Mouse (Mus musculus): ENCODE data around the gene Sirt6. TPM values are rescaled to one million over a fixed set of nuclear protein-coding genes. Genes with fewer than 3 reads are reported as not detected.
"Not testable (repeated sequence)": the region's sequence is repeated elsewhere in the genome, so short reads cannot be mapped to it uniquely, and the experiment has no call there.

Sirt6 gene
- polyA plus RNA-seq, 1 experiment from 2014 or later = 43.4 TPM

DNA sequence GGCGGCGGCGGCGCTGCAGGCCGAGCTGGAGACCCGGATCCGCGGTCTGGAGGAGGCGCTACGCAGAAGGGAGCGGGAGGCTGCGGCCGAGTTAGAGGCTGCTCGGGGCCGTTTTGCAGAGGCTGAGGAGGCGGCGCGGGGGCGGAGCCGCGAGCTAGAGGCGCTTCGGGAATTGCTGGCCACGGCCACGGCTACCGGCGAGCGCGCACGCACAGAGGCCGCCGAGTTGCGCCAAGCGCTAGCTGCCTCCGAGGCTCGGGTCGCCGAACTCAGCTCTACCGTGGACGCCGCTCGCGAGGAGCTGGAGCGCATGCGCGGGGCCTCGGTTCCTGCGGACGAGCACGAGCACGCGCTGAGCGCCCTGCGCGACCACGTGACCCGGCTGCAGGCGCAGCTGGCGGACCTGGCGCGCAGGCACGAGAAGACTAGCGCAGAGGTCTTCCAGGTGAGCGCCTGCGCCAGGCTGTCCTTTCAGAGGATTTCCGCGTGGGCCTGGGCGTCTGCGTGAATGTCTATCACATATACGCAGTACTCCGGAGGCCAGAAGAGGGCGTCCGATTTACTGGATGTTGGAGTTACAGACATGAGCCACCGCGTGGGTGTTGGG is 16.0 kb upstream of the Sirt6 start:
- Histone ChIP-seq H3K9me3 (ENCODE audit: control insufficient read depth, low read depth, low read length) (no peaks in the 10 kb centered on the region), H3K4me1 (ENCODE audit: control insufficient read depth, insufficient read depth, low read length) (peaks cover 10% of the 10 kb centered on the region), H3K36me3 (ENCODE audit: control insufficient read depth, insufficient read depth, low read length) (no peaks in the 10 kb centered on the region), H3K9ac (replicated peaks; ENCODE audit: low read depth, low read length) (peak overlapping the region; percentile 92), H3K27ac (ENCODE audit: low read length) (peak overlapping the region; percentile 97), H3K27me3 (ENCODE audit: control insufficient read depth, insufficient read depth, low read length) (no peaks in the 10 kb centered on the region), H3K4me3 (ENCODE audit: low read depth, low read length) (peak overlapping the region; percentile 73), H3K4me2 (replicated peaks; ENCODE audit: low read depth, low read length) (peak overlapping the region; percentile 92)
- under 1% methylated on average over 70 of the region's 75 CpGs for WGBS
- ATAC-seq (ENCODE audit: insufficient number of reproducible peaks, insufficient read depth, low FRiP score, low read depth) = peak; percentile 89

GRCm38 (mm10) chr10:81642648-81643448 is 15.3 kb upstream of the Sirt6 start:
- Histone ChIP-seq H3K9me3 (ENCODE audit: control insufficient read depth, low read depth, low read length) (no peaks in the 10 kb centered on the region), H3K27ac (ENCODE audit: low read length) (peak overlapping the region; percentile 97), H3K4me2 (replicated peaks; ENCODE audit: low read depth, low read length) (peak overlapping the region; percentile 92), H3K4me1 (ENCODE audit: control insufficient read depth, insufficient read depth, low read length) (peaks cover 10% of the 10 kb centered on the region), H3K27me3 (ENCODE audit: control insufficient read depth, insufficient read depth, low read length) (no peaks in the 10 kb centered on the region), H3K4me3 (ENCODE audit: low read depth, low read length) (peak overlapping the region; percentile 73), H3K36me3 (ENCODE audit: control insufficient read depth, insufficient read depth, low read length) (no peaks in the 10 kb centered on the region), H3K9ac (replicated peaks; ENCODE audit: low read depth, low read length) (peak overlapping the region; percentile 92)
- 15% methylated on average over 24 of the region's 24 CpGs for WGBS
- peak; percentile 28 for ATAC-seq (ENCODE audit: insufficient number of reproducible peaks, insufficient read depth, low FRiP score, low read depth)

DNA sequence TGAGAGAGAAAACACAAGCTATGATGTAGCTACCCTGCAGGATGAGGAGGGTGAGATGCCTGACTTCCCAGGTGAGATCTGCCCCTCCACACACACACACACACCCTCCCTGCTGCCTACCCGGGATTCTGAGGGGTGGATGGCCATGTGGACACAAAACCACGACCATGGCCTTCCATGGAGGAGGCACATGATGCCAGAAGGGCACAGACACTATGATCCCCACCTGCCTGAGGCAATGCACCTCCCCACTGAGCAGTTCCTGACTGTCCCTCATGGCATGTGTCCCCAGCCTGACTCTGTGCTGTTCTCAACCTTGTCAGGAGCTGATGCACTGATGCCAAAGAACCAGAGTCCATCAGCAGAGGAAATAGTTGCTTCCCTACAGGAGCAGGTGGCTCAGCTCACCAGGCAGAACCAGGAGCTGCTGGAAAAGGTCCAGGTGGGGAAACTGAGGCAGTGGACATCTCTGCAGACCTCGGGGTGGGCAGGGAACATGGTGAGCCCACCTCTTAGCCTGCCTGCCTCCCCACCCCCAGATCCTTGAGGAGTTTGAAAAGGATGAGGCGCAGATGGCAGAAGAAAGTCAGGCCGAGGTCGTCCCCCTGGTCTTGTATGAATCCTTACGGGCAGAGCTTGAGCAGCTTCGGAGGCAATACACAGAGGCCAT is 14.5 kb upstream of the Sirt6 start:
- Histone ChIP-seq H3K36me3 (ENCODE audit: control insufficient read depth, insufficient read depth, low read length) (no peaks in the 10 kb centered on the region), H3K4me2 (replicated peaks; ENCODE audit: low read depth, low read length) (peak overlapping the region; percentile 92), H3K27me3 (ENCODE audit: control insufficient read depth, insufficient read depth, low read length) (no peaks in the 10 kb centered on the region), H3K9me3 (ENCODE audit: control insufficient read depth, low read depth, low read length) (no peaks in the 10 kb centered on the region), H3K4me1 (ENCODE audit: control insufficient read depth, insufficient read depth, low read length) (peaks cover 10% of the 10 kb centered on the region), H3K4me3 (ENCODE audit: low read depth, low read length) (peak overlapping the region; percentile 73), H3K27ac (ENCODE audit: low read length) (no peak overlapping the region), H3K9ac (replicated peaks; ENCODE audit: low read depth, low read length) (0 out of 2 replicates have a peak overlapping the region, but pooled peaks have one; percentile 92)
- no peak for ATAC-seq (ENCODE audit: insufficient number of reproducible peaks, insufficient read depth, low FRiP score, low read depth)
- whole genome bisulfite sequencing = 74% methylated on average over 8 of the region's 8 CpGs

DNA sequence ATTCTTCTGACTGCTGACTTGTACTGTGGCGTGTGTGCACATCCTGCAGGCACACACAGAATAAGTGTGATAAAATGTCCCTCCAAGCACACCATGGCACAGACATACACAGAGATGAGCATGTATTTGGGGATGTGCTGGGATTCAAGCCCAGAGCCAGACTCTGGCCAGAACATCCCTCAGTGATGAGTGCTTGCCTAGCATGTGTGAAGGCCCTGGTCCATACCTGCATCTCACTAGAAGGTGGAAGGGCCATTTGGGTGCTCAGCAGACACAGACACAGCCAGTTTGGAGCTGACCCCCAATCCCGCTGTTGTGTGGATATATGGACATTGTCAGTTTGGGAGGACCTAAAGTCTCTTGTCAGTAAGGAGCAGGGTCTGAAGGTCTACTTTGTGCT is 14.0 kb upstream of the Sirt6 start:
- Histone ChIP-seq H3K9ac (replicated peaks; ENCODE audit: low read depth, low read length) (no peak overlapping the region), H3K27me3 (ENCODE audit: control insufficient read depth, insufficient read depth, low read length) (no peaks in the 10 kb centered on the region), H3K4me3 (ENCODE audit: low read depth, low read length) (no peak overlapping the region), H3K9me3 (ENCODE audit: control insufficient read depth, low read depth, low read length) (no peaks in the 10 kb centered on the region), H3K36me3 (ENCODE audit: control insufficient read depth, insufficient read depth, low read length) (no peaks in the 10 kb centered on the region), H3K4me2 (replicated peaks; ENCODE audit: low read depth, low read length) (no peak overlapping the region), H3K27ac (ENCODE audit: low read length) (no peak overlapping the region), H3K4me1 (ENCODE audit: control insufficient read depth, insufficient read depth, low read length) (peaks cover 10% of the 10 kb centered on the region)
- 89% methylated on average over 2 of the region's 2 CpGs for WGBS
- no peak for ATAC-seq (ENCODE audit: insufficient number of reproducible peaks, insufficient read depth, low FRiP score, low read depth)

- H3K27ac ChIP-seq (ENCODE audit: low read length); H3K27me3 ChIP-seq (ENCODE audit: control insufficient read depth, insufficient read depth, low read length); H3K36me3 ChIP-seq (ENCODE audit: control insufficient read depth, insufficient read depth, low read length); H3K4me2 ChIP-seq (replicated peaks; ENCODE audit: low read depth, low read length); H3K4me3 ChIP-seq (ENCODE audit: low read depth, low read length); ATAC-seq (ENCODE audit: insufficient number of reproducible peaks, insufficient read depth, low FRiP score, low read depth); H3K9me3 ChIP-seq (ENCODE audit: control insufficient read depth, low read depth, low read length); H3K9ac ChIP-seq (replicated peaks; ENCODE audit: low read depth, low read length): not testable (repeated sequence)
- 26% methylated on average over 4 of the region's 4 CpGs for WGBS
- peaks cover 10% of the 10 kb centered on the region for H3K4me1 ChIP-seq (ENCODE audit: control insufficient read depth, insufficient read depth, low read length)
Observed at GRCm38 (mm10) chr10:81640825-81641224, 13.2 kb upstream of the Sirt6 start.

DNA sequence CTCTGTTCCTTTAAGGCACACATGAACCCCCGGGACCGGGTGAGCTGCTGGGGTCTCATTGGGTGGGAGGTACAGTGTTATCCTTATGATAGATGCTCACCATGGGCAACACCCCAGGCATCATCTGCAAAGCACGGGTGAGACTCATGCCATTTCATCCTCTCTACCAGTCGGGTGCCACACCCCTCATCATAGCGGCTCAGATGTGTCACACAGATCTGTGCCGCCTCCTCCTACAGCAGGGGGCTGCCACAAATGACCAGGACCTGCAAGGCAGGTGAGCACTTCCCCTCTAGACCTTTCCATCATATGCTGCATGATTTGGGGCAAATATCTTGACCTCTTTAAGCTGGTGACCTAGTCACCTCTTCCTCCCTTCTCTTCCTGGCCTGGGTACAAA is 10.5 kb upstream of the Sirt6 start:
- no peak overlapping the region for H3K27ac ChIP-seq (ENCODE audit: low read length)
- H3K9ac ChIP-seq (replicated peaks; ENCODE audit: low read depth, low read length) = no peak overlapping the region
- no peak overlapping the region for H3K4me2 ChIP-seq (replicated peaks; ENCODE audit: low read depth, low read length)
- H3K27me3 ChIP-seq (ENCODE audit: control insufficient read depth, insufficient read depth, low read length) = no peaks in the 10 kb centered on the region
- H3K9me3 ChIP-seq (ENCODE audit: control insufficient read depth, low read depth, low read length) = no peaks in the 10 kb centered on the region
- no peaks in the 10 kb centered on the region for H3K36me3 ChIP-seq (ENCODE audit: control insufficient read depth, insufficient read depth, low read length)
- H3K4me3 ChIP-seq (ENCODE audit: low read depth, low read length) = no peak overlapping the region
- 70% methylated on average over 6 of the region's 6 CpGs for WGBS
- H3K4me1 ChIP-seq (ENCODE audit: control insufficient read depth, insufficient read depth, low read length) = peaks cover 10% of the 10 kb centered on the region
- ATAC-seq (ENCODE audit: insufficient number of reproducible peaks, insufficient read depth, low FRiP score, low read depth) = no peak

GRCm38 (mm10) chr10:81636338-81636737 is 8.7 kb upstream of the Sirt6 start:
- H3K9me3 ChIP-seq (ENCODE audit: control insufficient read depth, low read depth, low read length) = no peaks in the 10 kb centered on the region
- no peak overlapping the region for H3K27ac ChIP-seq (ENCODE audit: low read length)
- no peaks in the 10 kb centered on the region for H3K4me1 ChIP-seq (ENCODE audit: control insufficient read depth, insufficient read depth, low read length)
- 19% methylated on average over 8 of the region's 8 CpGs for WGBS
- no peaks in the 10 kb centered on the region for H3K27me3 ChIP-seq (ENCODE audit: control insufficient read depth, insufficient read depth, low read length)
- H3K4me2 ChIP-seq (replicated peaks; ENCODE audit: low read depth, low read length) = no peak overlapping the region
- no peaks in the 10 kb centered on the region for H3K36me3 ChIP-seq (ENCODE audit: control insufficient read depth, insufficient read depth, low read length)
- H3K9ac ChIP-seq (replicated peaks; ENCODE audit: low read depth, low read length) = no peak overlapping the region
- ATAC-seq (ENCODE audit: insufficient number of reproducible peaks, insufficient read depth, low FRiP score, low read depth) = no peak
- H3K4me3 ChIP-seq (ENCODE audit: low read depth, low read length) = no peak overlapping the region

GRCm38 (mm10) chr10:81633253-81634099 is 5.9 kb upstream of the Sirt6 start:
- no peaks in the 10 kb centered on the region for H3K27me3 ChIP-seq (ENCODE audit: control insufficient read depth, insufficient read depth, low read length)
- 2% methylated on average over 37 of the region's 37 CpGs for WGBS
- peak overlapping the region; percentile 39 for H3K4me3 ChIP-seq (ENCODE audit: low read depth, low read length)
- H3K27ac ChIP-seq (ENCODE audit: low read length) = peak overlapping the region; percentile 72
- peak overlapping the region; percentile 42; the same call in 1 of the 2 replicates for H3K9ac ChIP-seq (replicated peaks; ENCODE audit: low read depth, low read length)
- no peaks in the 10 kb centered on the region for H3K9me3 ChIP-seq (ENCODE audit: control insufficient read depth, low read depth, low read length)
- ATAC-seq (ENCODE audit: insufficient number of reproducible peaks, insufficient read depth, low FRiP score, low read depth) = peak; percentile 91
- peak overlapping the region; percentile 61 for H3K4me2 ChIP-seq (replicated peaks; ENCODE audit: low read depth, low read length)
- no peaks in the 10 kb centered on the region for H3K4me1 ChIP-seq (ENCODE audit: control insufficient read depth, insufficient read depth, low read length)
- H3K36me3 ChIP-seq (ENCODE audit: control insufficient read depth, insufficient read depth, low read length) = no peaks in the 10 kb centered on the region

Data from stomach, embryonic 14.5 days (tissue).